Mouse (Mus musculus): ENCODE data around the gene Msi2. TPM values are rescaled to one million over a fixed set of nuclear protein-coding genes. Genes with fewer than 3 reads are reported as not detected.

Msi2 gene
- total RNA-seq, 2 experiments from 2014 or later: 110 to 113 TPM

DNA sequence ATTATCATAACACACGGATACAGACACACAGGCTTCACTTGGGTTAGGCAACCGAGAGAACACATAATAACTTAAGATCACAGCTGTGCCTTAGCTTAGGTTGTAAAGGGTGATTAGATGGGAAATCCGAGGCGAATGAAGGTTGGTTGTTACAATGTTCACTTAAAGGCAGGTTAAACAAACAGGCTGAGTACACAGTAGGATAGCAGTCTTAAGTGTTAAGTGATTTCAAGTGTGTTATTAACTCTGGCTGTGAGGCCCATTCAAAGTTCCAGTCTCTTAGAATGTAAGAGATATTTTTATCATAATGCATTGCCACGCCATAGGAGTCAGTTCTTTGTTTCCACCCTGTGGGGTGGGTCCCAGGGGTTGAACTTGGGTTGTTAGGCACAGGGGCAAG lies 383.4 kb downstream of the Msi2 start:
- DNase-seq (ENCODE audit: low spot score in 2 of 2): no peak

DNA sequence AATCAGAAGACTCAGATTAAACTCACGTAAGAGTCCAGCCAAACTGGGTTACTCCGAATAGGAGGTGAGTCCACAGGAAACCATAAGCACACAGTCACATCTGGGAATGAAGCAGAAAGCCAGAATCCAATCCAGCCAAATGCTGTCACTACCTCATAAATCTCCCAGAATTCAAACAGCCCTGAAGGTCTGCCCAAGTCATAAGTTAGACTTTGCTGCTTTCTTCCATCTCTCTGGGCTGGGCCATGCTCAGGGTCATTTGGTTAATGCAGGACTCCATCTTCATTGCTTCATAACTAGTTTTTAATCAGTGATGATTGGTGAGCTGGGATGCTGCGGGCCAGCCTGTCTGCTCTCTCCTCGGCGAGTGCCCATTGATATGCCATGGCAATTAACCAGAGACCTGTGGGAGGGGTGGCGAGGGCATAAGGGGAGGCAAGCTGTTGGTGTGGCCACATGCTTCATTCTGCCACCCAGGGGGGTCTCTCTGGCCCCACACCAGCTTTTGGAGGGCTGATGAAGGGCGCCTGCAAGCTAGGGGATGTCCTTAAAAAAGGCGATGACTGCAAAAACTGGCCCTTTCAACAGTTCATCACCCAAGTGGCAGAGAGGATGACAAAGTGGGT lies 385.9 kb downstream of the Msi2 start:
- DNase-seq (ENCODE audit: low spot score in 2 of 2): no peak

DNA sequence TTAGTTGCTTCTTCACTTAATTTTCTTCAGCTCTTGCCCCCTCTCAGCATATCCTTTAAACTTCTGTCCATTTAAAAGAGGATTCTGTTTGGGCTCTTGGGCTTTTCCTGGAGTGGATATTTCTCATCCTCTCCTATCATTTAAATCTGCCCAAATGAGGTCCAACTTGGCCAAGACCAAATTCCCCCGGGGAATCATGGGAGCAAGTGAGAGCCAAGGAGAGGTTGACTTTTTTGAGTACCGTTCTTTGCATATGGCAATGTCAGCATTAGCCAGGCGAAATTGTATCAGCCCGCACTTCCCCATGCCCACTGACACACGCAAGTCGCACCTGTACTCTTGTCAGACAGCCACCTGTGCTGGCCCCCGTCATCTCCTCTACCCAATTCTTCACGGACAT lies 386.6 kb downstream of the Msi2 start:
- DNase-seq (ENCODE audit: low spot score in 2 of 2): no peak

DNA sequence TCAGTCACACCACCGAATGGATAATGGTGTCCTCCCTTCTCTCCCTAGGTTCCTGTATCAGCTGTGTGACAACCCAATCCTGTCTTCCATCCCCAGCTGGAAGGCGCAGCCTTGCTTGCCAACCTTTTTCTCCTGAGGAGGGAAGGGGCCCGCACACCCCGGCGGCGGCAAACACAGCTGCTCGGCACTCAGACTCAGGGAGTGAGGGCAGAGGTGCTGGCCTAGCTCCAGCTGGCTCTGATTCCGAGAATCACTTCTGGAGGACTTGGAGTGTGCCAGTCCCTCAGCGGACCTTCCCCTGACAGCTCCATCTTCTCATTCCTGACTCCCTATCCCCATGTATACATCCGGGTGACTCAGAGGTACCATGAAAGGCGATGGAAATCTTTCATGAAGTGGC lies 387.5 kb downstream of the Msi2 start:
- peak; percentile 9 to 10 for DNase-seq (ENCODE audit: low spot score in 2 of 2)

DNA sequence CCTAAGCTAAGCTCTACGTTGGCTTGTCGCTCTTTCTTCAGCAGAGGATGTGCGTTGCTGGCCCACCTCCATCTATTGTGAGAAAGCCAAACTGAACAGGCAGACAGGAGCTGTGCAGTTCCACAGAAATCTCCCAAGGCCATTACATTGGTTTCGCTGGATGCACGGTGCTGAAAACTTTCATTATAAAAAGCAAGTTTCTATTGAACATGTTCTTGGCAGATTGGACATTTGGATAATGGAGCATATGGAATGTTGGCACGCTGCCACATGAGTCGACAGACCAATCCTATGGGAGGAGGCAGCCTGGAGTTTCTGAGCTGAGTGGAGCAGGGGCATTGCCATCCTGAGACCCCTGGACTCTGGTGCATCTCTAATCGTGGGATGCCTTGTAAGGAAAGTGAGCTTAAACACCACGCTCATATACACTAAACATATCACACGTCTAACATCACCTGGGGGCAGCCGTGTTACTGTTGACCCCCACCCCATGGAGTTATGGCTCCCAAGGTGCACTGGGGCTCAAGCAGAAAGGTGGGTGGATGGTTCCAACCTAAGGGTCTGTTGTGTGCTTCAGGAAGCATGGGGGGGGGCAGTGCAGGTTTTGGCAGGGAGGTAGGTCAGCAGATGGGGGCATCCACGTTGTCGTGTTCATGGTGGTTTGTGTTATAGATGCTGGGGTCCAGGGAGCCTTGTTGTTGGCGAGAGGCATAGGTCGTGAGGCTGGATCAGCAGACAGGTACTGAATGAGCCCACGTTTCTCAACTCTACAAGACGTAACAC lies 389.3 kb downstream of the Msi2 start:
- peak in 1 of 2 experiments; percentile 7 for DNase-seq (ENCODE audit: low spot score in 2 of 2)

DNA sequence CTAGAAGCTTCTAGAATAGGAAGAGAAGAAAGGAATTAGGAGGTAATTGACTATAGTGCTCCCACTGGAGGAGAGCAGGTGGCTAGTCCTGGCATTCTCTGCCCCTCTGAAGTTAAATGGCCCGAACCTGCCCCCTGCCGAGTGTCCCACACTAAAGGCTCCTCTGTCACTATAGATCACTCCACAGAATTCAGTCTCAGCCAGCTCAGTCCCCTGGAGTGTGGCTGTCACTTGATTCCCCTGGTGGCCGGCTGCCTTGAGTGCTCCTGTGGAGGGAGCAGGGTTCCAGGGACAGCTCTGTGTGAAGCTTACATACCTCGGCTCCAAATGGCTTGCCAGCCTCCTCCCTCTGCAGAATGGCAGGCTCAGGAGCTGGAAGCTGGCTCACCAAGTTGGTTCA lies 391.3 kb downstream of the Msi2 start:
- DNase-seq (ENCODE audit: low spot score in 2 of 2): no peak

DNA sequence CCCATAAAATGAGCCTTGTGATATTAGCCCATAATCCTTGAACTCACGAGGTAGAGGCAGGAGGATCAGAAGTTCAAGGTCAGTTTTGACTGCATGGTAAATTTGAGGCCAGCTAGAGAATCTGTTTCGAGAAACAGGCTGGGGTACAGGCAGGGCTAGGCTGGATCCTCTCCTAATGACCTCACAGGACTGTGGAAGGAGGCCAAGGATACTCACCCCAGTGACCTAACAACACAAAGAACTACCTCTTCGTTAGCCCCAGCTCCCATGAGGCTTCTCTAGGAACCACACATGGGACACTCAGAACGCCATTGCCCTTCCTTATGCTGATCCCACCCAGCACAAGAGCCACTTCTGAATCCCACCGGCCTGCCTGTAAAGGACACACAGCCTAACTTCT lies 399.5 kb downstream of the Msi2 start:
- DNase-seq (ENCODE audit: low spot score in 2 of 2): no peak

DNA sequence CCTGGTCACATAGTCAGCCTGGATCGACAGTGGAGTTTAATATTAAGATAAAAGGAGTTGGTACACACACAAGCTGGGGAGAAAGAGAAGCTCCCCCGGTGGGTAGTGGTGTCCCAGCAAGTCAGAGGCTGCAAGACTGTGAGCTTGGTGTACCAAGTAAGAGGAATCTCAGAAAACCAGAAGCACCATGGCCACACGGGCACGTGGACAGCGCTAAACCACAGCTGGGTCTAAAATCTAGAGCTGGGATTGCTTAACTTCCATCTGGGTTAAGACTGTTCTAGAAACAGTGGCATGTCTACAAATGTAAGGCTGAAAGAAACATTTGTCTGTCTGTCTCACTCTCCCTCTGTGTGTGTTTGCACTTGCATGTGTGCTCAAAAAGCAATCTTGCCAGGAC lies 402.9 kb downstream of the Msi2 start:
- no peak for DNase-seq (ENCODE audit: low spot score in 2 of 2)

DNA sequence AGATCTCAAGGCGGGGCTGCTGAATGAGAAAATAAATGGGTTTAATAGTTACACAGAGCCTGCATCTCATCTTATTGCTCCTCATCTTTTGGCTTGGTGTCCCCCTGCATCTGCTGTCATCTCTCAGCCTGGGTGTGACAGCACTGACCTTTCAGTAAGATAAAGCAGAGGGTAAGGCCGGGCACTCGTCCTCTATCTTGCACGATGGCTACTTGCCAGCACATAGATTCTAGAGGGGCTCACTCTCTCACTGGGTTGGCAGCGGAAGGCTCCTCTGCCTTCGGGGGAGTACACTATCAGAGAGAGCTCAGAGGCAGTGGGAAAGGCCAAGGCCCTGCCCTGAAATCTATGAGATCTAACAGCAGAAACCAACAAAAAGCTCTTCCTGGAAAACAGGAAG lies 403.8 kb downstream of the Msi2 start:
- no peak for DNase-seq (ENCODE audit: low spot score in 2 of 2)

DNA sequence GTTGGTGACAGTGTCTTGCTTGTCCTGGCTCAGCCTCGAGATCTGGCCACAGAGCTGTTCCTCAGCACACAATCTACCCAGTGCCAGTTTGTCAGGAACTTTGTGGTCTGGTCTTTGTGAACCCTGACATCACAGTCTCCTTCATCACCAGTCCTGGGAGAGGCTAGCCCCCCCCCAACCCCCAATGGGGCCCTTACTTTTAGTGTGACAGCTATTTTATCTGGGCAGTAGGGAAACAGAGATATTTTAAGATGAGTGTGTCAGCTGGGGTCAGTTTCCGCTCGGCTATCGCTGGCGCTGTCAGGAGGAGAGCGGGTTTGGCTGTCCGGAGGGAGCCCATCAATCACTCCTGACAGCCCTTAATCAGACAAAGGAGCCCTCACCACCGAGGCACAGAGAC lies 404.8 kb downstream of the Msi2 start:
- DNase-seq (ENCODE audit: low spot score in 2 of 2): no peak

DNA sequence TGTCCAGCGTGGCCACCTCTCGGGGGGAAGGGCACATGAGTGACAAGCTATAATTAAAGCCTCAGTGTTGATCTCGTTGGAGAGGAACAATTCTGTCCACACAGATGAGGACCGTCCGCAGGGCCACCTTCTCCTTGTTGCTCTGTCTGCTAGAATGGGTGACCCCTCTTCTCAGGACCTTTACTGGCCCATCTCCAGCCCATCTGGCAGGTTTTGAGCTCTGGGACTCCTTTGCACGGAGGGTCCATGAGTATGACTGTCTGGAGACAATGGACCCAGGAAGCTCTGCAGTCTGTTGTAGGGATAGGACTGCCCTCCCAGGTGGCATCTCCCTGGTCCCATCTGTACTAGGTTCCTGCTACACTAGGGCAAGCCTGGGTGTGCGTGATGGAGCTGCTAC lies 406.7 kb downstream of the Msi2 start:
- no peak for DNase-seq (ENCODE audit: low spot score in 2 of 2)

DNA sequence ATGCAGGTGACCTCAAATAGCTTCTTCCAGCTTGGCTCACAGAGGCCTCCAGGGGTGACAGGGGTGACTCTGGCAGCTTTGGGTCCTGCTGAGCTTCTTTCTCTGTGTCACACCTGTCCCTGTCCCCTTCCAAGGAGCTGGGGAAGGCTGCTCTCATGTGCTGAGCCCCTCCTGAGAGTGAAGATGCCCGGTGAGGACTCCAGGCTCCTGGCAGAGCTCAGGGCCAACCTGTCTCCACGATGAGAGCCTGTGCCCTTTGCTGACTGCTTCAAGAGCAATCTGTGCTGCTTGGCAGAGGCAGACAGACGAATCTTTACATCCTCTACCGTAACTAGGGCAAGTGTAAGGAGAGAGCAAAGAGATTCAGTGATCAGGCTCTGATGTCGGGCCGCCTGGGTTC lies 407.5 kb downstream of the Msi2 start:
- DNase-seq (ENCODE audit: low spot score in 2 of 2): no peak

DNA sequence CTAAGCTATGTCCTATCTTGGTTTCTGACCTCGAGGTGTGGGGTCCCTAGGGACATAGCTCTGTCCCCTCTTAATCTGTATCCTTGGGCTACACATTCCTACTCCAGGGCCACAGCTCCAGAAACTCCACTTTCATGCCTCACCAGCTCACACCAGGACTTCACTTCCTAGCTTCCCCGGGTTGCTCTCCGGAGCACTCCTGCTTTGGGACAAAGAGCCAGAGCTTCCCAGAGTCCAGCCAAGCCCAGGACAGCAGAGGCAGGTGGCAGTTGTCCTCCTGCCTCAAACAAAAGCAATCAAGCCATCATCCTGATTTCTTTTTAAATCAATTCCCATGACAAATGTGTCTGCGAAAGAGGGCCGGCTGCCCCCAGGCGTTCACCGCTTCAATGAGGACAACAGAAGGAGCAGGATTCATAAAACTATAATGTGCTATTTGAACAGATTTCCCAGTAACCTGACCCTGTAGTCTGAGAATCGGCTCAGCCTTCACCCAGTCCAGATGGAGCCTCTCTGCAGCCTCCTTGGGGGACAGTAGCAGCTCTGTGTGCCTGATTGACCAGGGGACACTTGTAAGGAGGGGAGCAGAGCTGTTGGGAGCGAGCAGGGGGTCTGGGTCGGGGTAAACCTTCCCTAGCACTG lies 409.1 kb downstream of the Msi2 start:
- no peak for DNase-seq (ENCODE audit: low spot score in 2 of 2)

DNA sequence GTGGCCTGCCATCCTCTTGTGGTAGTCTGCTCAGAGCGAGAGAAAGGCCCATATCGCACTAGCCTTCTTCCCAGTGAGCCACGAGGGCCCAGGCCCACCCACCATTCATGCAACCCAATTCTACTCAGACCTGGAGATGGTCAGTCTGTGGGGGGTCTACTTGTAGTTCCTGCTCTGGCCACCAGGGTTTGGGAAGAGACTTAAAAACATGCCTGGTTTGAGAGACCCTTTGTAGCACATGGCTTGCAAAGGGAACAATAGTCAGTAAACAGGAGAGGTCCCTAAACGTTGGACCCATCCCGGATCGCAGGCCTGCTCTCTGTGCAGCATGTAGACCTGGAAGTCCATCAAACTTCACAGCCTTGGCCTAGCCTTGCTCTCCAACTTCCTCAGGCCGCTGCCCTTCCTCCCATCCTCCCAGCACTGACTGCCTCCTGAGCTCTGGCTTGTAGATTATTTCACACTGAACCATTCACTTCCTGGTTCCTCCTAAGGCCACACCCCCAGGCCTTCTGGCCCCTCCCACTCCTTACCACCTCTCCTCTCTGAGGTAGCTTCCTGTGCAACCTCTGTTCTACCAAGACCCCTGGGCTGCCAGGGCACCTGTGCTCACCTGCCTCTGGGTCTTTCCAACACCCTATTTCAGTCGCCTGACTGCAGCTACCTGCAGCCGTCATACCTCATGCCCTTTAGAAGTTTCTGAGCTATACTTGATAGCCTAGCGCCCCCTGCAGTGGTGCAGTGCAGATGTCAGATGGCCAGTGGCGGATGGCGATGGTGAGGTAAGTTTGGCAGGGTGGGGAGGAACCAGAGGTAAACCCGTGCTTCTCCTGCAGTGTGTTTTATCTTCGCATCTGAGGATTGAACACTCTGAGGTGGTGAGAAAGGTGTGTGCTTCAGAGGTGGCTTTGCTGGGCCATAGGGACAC lies 410.4 kb downstream of the Msi2 start:
- DNase-seq (ENCODE audit: low spot score in 2 of 2): no peak

DNA sequence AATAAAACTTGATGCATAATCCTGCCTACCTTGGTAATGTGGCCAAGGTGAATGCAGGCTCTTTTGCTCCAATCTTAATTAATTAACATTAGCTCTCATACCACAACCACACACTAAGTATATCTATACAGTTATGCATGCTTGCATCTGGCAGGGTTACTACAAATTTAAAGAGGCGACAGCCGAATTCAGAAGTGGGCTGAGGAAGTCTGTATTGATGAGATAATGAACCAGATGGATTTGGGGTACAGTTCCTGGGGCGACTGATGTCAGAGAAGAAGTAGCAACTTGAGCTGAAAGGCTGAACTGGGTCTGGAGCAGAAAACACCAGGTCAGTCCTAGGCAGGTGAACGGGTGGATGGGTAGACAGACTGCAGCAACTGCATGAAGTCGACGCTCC lies 412.6 kb downstream of the Msi2 start:
- DNase-seq (ENCODE audit: low spot score in 2 of 2): no peak

DNA sequence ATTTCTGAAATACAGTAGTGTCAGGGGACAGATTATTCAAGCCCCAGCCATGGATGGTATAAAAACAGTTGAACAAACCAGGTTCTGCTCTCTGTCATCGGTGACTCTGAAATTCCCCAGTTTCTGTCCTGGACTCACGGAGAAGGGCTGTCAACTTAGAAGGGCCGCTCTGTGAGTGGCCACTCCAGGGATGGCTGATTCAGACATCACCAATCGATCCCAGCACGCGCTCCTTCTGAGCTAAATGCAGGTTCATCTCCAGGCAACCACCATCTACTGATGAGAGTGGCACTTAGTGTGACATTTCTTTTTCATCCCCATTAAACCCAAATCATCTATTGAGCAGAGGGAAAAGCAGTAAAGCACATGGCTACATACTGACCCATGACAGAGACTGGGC lies 416.7 kb downstream of the Msi2 start:
- DNase-seq (ENCODE audit: low spot score in 2 of 2): no peak

DNA sequence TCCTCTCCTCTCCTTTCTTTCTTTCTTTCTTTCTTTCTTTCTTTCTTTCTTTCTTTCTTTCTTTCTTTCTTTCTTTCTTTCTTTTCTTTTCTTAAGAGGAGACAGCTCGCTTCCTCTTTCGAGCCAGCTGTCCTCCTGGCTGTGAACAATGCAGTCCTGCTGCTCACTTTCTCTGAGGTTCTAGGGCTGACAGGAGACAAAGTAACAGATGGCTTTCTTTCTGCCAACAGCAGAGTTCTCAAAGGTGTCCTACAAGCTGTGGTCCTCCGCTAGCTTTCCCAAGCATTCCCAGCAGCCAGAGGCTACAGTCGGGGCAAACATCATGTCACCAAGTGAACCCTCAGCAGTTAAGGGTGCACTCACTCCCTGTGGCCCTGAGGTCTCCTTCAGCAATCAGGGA lies 419.0 kb downstream of the Msi2 start:
- no peak for DNase-seq (ENCODE audit: low spot score in 2 of 2)

DNA sequence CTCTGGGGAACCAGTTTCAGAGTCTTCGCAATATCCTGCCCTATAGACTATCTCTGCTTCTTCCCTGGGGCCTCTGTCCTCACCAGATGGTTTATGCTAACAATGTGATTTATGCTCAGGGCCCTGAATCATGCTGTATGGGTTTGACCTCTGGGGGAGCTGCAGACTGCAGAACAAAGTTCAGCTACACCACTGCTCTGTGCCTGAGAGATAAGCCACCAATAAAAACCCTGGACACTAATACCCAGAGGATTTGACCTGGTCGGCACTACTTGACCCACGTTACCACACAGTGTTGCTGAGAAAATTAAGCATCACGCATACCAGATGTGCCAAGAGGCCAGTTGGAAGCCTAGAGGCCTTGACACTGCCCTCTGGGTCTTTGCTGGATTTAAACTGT lies 420.8 kb downstream of the Msi2 start:
- DNase-seq (ENCODE audit: low spot score in 2 of 2): no peak

DNA sequence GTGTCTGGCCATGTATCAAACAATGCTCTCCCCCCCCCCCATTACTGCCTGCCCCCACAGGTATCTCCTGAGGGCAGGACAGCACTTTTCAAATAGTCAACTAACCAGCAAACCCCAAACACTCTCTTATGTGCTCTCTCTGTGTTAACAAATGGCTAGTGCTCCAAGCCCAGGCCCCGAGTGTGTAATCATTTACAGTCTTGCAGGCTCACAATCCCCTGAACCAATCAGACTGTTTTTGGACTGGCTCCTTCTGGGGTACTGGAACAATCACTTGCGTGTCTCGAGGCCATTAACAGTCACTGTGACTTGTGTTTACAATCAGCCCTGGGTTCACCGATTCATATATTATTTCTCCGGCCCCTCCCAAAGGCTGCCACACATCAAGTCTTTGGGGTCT lies 423.0 kb downstream of the Msi2 start:
- DNase-seq (ENCODE audit: low spot score in 2 of 2): no peak

DNA sequence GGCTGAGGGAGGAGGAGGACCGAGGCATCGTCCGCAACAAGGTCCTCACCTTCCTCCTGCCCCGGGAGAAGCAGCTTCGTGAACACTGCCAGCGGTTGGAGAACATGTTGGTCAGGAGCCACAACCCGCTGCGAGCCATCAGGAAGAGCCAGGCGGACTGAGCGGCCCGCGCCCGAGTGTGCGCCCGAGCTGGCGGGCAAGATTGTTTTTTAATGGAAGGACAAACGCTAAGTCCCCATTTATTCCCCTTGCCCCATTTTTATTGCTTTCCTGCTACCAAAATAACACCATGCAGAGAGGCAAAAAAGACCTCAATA lies 424.0 kb downstream of the Msi2 start:
- DNase-seq (ENCODE audit: low spot score in 2 of 2): no peak

DNA sequence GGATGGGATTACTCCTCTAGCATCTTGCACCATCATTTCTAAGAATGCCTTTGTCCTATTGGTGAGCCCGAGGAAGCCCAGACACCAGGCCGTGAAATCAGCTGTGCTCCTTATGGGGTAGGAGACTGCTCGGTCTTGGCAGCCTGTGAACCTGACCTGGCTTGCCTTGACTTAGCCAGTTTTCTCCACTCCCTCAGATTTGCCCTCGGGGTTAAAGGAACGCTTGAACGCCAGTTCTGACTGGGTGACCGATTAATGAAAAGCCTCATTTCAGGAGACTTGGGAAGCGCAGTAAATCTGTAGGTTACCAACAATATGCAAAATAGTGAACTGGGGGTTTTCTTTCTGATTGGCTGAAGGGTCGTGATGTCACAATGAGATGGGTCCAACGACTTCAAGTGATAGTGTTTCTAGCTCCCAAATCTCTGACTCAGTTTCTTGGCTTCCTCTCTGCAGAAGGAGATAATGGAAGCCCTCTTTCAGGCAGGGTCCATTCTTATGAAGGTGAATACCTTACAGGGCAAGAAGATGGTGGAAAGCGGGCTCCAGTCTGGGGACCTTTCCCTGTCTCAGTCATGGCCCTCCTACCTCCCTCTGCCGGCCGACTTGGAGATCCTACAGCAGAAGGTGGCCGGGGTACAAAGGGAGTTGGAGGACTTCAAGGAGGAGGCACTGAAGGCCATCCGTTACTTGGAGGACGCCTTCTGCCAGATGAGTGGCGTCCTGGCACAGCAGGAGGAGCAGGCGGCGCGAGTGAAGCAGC lies 424.5 kb downstream of the Msi2 start, which contains the start of gene Ccdc182:
Gene Ccdc182 (plus strand): TSS at position 428 of the 763 bp plus-strand sequence.
- DNase-seq (ENCODE audit: low spot score in 2 of 2): no peak

All from layer of hippocampus, adult 18-20 months (tissue).